Mouse (Mus musculus) CH12.LX (cell line): ENCODE data around the gene Copb1.

Experiments used
- BHLHE40 ChIP-seq: IDR thresholded peaks from 2 replicates; pipeline ENCODE4 v1.6.1; 2011; ENCODE audit warnings: mild to moderate bottlenecking, low read depth, low read length, improper control_type of control experiment
- CTCF ChIP-seq, 2 experiments: IDR thresholded peaks in 1 of 2; conservative IDR thresholded peaks in 1 of 2; 2 replicates each; pipeline ENCODE4 v1.5.1; 2011 to 2012; ENCODE audit warnings: low read depth in 2 of 2, low read length in 2 of 2, improper control_type of control experiment in 1 of 2, inconsistent platforms in 1 of 2, mild to moderate bottlenecking in 1 of 2, moderate library complexity in 1 of 2
- ELF1 ChIP-seq: IDR thresholded peaks from 2 replicates; pipeline ENCODE4 v1.6.1; 2014; ENCODE audit warnings: low read depth, mild to moderate bottlenecking, inconsistent platforms, low read length, improper control_type of control experiment
- EP300 ChIP-seq: IDR thresholded peaks from 2 replicates; pipeline ENCODE4 v1.6.1; 2011; ENCODE audit warnings: low read length, improper control_type of control experiment
- ETS1 ChIP-seq: conservative IDR thresholded peaks from 2 replicates; pipeline ENCODE4 v1.6.1; 2012; ENCODE audit warnings: low read depth, mild to moderate bottlenecking, inconsistent platforms, low read length, improper control_type of control experiment, moderate library complexity
- GABPA ChIP-seq: IDR thresholded peaks from 2 replicates; pipeline ENCODE4 v1.6.1; 2012; ENCODE audit warnings: low read depth, low read length, improper control_type of control experiment, inconsistent platforms; ENCODE audit not compliant: insufficient replicate concordance
- JUN ChIP-seq: IDR thresholded peaks from 2 replicates; pipeline ENCODE4 v1.6.1; 2011; ENCODE audit warnings: low read depth, mild to moderate bottlenecking, low read length, improper control_type of control experiment, moderate library complexity; ENCODE audit not compliant: insufficient read depth
- MAX ChIP-seq: IDR thresholded peaks from 2 replicates; pipeline ENCODE4 v1.6.1; 2011; ENCODE audit warnings: low read length, improper control_type of control experiment
- MEF2A ChIP-seq: IDR thresholded peaks from 2 replicates; pipeline ENCODE4 v1.6.1; 2014; ENCODE audit warnings: low read depth, mild to moderate bottlenecking, inconsistent platforms, low read length, improper control_type of control experiment, borderline replicate concordance
- PAX5 ChIP-seq: IDR thresholded peaks from 2 replicates; pipeline ENCODE4 v1.6.1; 2012; ENCODE audit warnings: low read length, inconsistent platforms, mixed read lengths
- POLR2A ChIP-seq: IDR thresholded peaks from 2 replicates; pipeline ENCODE4 v1.6.1; 2011; ENCODE audit warnings: low read depth, mild to moderate bottlenecking, improper control_type of control experiment, low read length
- RAD21 ChIP-seq: IDR thresholded peaks from 2 replicates; pipeline ENCODE4 v1.6.1; 2011; ENCODE audit warnings: low read depth, mild to moderate bottlenecking, low read length, improper control_type of control experiment, moderate library complexity
- TCF12 ChIP-seq: IDR thresholded peaks from 2 replicates; pipeline ENCODE4 v1.6.1; 2014; ENCODE audit warnings: low read depth, mild to moderate bottlenecking, inconsistent platforms, low read length, improper control_type of control experiment
- ZNF384 ChIP-seq: IDR thresholded peaks from 2 replicates; pipeline ENCODE4 v1.6.1; 2012; ENCODE audit warnings: low read depth, low read length, improper control_type of control experiment, inconsistent platforms

DNA sequence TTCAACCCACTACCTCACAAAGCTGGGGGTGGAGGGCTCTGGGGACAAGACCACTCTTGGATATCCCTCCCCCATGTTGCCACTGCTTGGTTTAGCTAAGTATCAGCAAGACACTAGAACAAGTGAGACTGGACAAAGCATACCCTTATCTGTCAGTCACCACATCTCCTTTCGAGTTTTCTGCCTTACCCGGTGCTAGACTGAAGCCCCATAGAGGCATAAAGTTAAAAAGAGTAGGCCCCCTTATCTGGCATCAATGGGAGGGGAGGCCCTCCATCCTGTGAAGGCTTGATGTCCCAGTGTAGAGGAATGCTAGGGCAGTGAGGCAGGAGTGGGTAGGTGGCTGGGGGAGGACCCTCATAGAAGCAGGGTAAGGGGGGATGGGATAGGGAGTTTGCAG, 77.9 kb downstream of the Copb1 start:
- TF ChIP-seq POLR2A (no peak), RAD21 (no peak), GABPA (no peak), MEF2A (no peak), TCF12 (no peak), CTCF (conservative IDR thresholded peaks at IDR 0.05 in 1 of 2, IDR thresholded peaks at IDR 0.05 in 1 of 2; ENCODE audit: low read depth in 2 of 2, low read length in 2 of 2) (no peak), ETS1 (no peak), MAX (no peak), ELF1 (no peak), BHLHE40 (no peak), ZNF384 (no peak), EP300 (no peak), PAX5 (no peak), JUN (no peak)
